Mouse (Mus musculus) midbrain, embryonic 12.5 days (tissue): Measurements from ENCODE around the gene Gpr61. TPM values are rescaled to one million over a fixed set of nuclear protein-coding genes. Genes with fewer than 3 reads are reported as not detected.

Experiments used
- ATAC-seq: fragments of 200-750 bp; cut with Nextera tagmentation; 2 replicates; pipeline ENCODE4 v1.8.0; 2017; ENCODE audit warnings: low read depth, moderate TSS enrichment, moderate library complexity; ENCODE audit not compliant: low FRiP score
- H3K27ac ChIP-seq: fragments of 300-500 bp; sonication (generic); replicated peaks from 2 replicates; pipeline ENCODE4 v1.5.1; 2016; ENCODE audit warnings: mild to moderate bottlenecking
- H3K27me3 ChIP-seq: fragments of 300-500 bp; sonication (generic); 2 replicates; pipeline ENCODE4 v1.6.1; 2016; ENCODE audit warnings: mild to moderate bottlenecking
- H3K36me3 ChIP-seq: fragments of 300-500 bp; sonication (generic); 2 replicates; pipeline ENCODE4 v1.6.1; 2016
- H3K4me1 ChIP-seq: fragments of 300-500 bp; sonication (generic); 2 replicates; pipeline ENCODE4 v1.6.1; 2016
- H3K4me2 ChIP-seq: fragments of 300-500 bp; sonication (generic); replicated peaks from 2 replicates; pipeline ENCODE4 v1.6.1; 2016; ENCODE audit warnings: mild to moderate bottlenecking, moderate library complexity
- H3K4me3 ChIP-seq: fragments of 300-500 bp; sonication (generic); 2 replicates; pipeline ENCODE4 v1.5.1; 2016; ENCODE audit warnings: mild to moderate bottlenecking
- H3K9ac ChIP-seq: fragments of 300-500 bp; sonication (generic); replicated peaks from 2 replicates; pipeline ENCODE4 v1.6.1; 2016; ENCODE audit warnings: mild to moderate bottlenecking, moderate library complexity
- H3K9me3 ChIP-seq: fragments of 300-500 bp; sonication (generic); 2 replicates; pipeline ENCODE4 v1.6.1; 2016; ENCODE audit warnings: mild to moderate bottlenecking
- whole genome bisulfite sequencing: fragments of 180-500 bp; shearing (Covaris S2); methylation state at CpG from one replicate; pipeline ENCODE4 v1.1.7; 2016; 5-methylcytosine and 5-hydroxymethylcytosine counted together
- polyA plus RNA-seq: library from polyadenylated mRNA; unstranded; fragments of >200 nt; fragmentation: Nextera tagmentation; extraction: Ambion mirVana; gene quantifications from 2 replicates; pipeline ENCODE4 v1.2.1, GENCODE M21; 2016

The Gpr61 gene
- polyA plus RNA-seq, 1 experiment from 2014 or later = 0.80 TPM

GRCm38 (mm10) chr3:108121101-108121500 lies 33.6 kb downstream of the Gpr61 start:
- no peak overlapping the region for H3K4me3 ChIP-seq
- H3K36me3 ChIP-seq = peaks cover 40% of the 10 kb centered on the region
- no peaks in the 10 kb centered on the region for H3K27me3 ChIP-seq
- no peak overlapping the region for H3K9ac ChIP-seq
- no peaks in the 10 kb centered on the region for H3K4me1 ChIP-seq
- H3K9me3 ChIP-seq = no peaks in the 10 kb centered on the region
- WGBS = 92% methylated on average over 3 of the region's 3 CpGs
- no peak overlapping the region for H3K4me2 ChIP-seq
- no peak overlapping the region for H3K27ac ChIP-seq
- no peak for ATAC-seq

DNA sequence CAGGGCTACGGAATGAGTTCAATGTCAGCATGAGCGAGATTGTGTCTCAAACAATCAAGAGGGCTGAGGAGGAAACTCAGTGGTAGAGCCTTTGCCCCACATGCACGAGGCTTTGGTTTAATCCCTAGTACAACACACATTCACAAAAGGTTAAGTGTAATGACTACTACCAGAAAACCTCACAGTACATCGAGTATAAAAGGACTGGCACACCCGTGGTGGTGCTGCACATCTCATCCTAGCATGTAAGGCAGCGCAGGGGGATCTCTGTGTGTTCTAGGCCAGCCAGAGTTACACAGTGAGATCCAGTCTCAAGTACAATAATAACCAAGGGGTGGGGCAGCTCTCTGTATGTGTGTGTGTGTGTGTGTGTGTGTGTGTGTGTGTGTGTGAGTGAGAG lies 37.2 kb downstream of the Gpr61 start:
- peaks cover 65% of the 10 kb centered on the region for H3K36me3 ChIP-seq
- H3K4me2 ChIP-seq = no peak overlapping the region
- no peaks in the 10 kb centered on the region for H3K4me1 ChIP-seq
- no peak for ATAC-seq
- H3K9ac ChIP-seq = no peak overlapping the region
- no peaks in the 10 kb centered on the region for H3K27me3 ChIP-seq
- no peaks in the 10 kb centered on the region for H3K9me3 ChIP-seq
- no peak overlapping the region for H3K27ac ChIP-seq
- WGBS = 93% methylated on average over 6 of the region's 6 CpGs
- no peak overlapping the region for H3K4me3 ChIP-seq

DNA sequence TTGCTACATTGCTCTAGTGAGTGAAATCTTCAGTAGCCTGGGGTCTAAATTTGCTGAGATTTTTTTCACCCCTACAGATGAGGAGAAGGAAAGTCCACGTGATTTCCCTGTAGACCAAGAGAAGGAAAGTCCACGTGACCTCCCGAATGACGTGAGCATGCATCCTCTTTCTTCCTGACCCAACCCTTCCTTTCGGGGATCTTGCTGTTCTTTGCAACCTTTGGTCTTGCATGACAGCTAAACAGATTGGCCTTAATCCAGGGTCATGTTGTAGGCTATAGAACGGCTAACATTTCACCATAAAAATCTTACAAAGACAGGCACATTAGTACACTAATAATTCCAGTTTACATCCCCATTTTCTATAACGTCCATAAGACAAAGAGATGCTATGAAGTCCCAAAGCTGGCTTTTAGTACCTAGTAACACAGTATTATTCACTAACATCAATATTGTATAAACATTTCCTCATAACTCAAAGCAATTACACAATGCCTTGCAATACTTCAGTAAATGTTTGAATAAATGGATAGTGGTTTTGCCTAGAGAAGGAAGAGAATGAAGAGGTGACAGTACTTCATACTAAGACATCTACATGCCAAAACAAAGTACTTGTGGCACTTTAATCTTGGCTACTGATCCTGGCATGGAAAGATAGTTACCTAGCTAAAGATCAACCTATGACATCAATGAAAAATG lies 40.9 kb downstream of the Gpr61 start:
- no peak overlapping the region for H3K4me3 ChIP-seq
- H3K9ac ChIP-seq = no peak overlapping the region
- H3K36me3 ChIP-seq = peaks cover 79% of the 10 kb centered on the region
- H3K27me3 ChIP-seq = no peaks in the 10 kb centered on the region
- no peak overlapping the region for H3K4me2 ChIP-seq
- 92% methylated on average over 7 of the region's 7 CpGs for WGBS
- H3K27ac ChIP-seq = no peak overlapping the region
- no peaks in the 10 kb centered on the region for H3K9me3 ChIP-seq
- no peaks in the 10 kb centered on the region for H3K4me1 ChIP-seq
- ATAC-seq = no peak

DNA sequence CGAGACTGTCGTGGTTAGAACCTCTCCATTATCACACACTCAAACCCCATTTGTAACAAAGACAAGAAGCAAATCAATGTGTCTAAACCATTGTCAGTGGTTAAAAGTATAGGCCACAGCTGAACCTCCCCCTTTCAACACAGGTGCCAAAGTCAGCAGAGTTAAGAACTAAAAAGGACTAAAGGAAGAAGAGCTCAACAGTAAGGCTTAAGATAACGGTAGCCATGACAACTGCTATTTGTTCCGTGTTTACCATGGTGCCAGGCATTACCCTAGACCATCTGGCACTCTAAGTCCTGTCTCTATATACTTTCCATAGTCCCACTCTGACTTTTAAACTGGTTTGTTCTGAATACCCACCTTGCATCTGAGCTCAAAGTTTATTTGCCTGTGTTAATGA lies 42.0 kb downstream of the Gpr61 start:
- Histone ChIP-seq H3K9me3 (no peaks in the 10 kb centered on the region), H3K4me3 (no peak overlapping the region), H3K4me1 (no peaks in the 10 kb centered on the region), H3K36me3 (peaks cover 80% of the 10 kb centered on the region), H3K27ac (no peak overlapping the region), H3K27me3 (no peaks in the 10 kb centered on the region), H3K9ac (no peak overlapping the region), H3K4me2 (no peak overlapping the region)
- no peak for ATAC-seq
- WGBS = 78% methylated on average over 4 of the region's 4 CpGs

- Histone ChIP-seq H3K9ac (no peak overlapping the region), H3K9me3 (no peaks in the 10 kb centered on the region), H3K4me2 (no peak overlapping the region), H3K36me3 (peaks cover 77% of the 10 kb centered on the region), H3K4me1 (no peaks in the 10 kb centered on the region), H3K27me3 (no peaks in the 10 kb centered on the region), H3K27ac (no peak overlapping the region), H3K4me3 (no peak overlapping the region)
- WGBS = 94% methylated on average over 7 of the region's 7 CpGs
- no peak for ATAC-seq
Observed at GRCm38 (mm10) chr3:108112246-108112645, 42.4 kb downstream of the Gpr61 start.

DNA sequence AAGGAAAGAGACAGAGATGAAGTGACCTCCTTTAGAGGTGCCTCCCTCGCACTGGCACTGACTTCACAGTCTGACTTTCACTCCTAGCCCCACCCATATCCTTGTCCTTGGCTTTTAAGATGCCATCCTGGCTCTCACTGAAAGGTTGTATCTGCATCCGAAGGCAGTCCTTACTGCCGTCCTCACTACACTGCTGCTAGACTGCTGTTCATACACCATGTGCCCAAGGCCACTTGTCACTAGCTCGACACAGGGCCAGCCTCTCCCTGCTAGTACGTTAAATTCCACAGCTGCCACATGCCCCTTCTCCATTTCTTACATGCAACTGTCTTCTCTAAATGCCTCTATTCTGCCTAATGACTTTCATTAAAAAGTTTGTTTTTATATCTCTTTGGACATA lies 43.4 kb downstream of the Gpr61 start:
- Histone ChIP-seq H3K36me3 (peaks cover 77% of the 10 kb centered on the region), H3K4me2 (no peak overlapping the region), H3K4me1 (no peaks in the 10 kb centered on the region), H3K27me3 (no peaks in the 10 kb centered on the region), H3K9me3 (no peaks in the 10 kb centered on the region), H3K9ac (no peak overlapping the region), H3K4me3 (no peak overlapping the region), H3K27ac (no peak overlapping the region)
- 89% methylated on average over 5 of the region's 5 CpGs for WGBS
- ATAC-seq = no peak

- H3K27me3 ChIP-seq = no peaks in the 10 kb centered on the region
- H3K4me3 ChIP-seq = no peak overlapping the region
- H3K4me2 ChIP-seq = no peak overlapping the region
- no peaks in the 10 kb centered on the region for H3K9me3 ChIP-seq
- no peak overlapping the region for H3K27ac ChIP-seq
- no peak for ATAC-seq
- H3K36me3 ChIP-seq = peaks cover 45% of the 10 kb centered on the region
- 85% methylated on average over 3 of the region's 3 CpGs for WGBS
- H3K9ac ChIP-seq = no peak overlapping the region
- H3K4me1 ChIP-seq = peaks cover 8% of the 10 kb centered on the region; the same call in 1 of the 2 replicates
Observed at GRCm38 (mm10) chr3:108105281-108105680, 49.4 kb downstream of the Gpr61 start.

DNA sequence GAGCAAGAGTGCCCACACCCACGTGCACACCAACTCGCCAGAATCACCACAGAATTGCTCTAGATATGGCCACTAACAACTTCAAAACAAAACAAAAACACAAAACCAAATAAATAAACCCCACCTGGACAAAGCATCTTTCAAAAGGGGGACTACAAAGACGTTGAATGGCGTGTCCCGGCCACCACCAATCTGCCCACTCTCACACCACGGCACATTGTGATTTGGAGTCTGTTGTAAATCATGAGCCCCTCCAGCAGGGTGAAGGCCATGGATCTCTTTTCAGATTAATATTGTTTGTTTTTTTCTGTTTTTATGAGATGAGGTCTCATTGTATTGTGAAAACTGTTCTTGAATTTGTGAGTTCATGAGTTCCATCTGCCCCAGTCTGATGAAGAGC lies 52.6 kb downstream of the Gpr61 start:
- Histone ChIP-seq H3K4me2 (no peak overlapping the region), H3K9ac (no peak overlapping the region), H3K27ac (no peak overlapping the region; the same call in 1 of the 2 replicates)

DNA sequence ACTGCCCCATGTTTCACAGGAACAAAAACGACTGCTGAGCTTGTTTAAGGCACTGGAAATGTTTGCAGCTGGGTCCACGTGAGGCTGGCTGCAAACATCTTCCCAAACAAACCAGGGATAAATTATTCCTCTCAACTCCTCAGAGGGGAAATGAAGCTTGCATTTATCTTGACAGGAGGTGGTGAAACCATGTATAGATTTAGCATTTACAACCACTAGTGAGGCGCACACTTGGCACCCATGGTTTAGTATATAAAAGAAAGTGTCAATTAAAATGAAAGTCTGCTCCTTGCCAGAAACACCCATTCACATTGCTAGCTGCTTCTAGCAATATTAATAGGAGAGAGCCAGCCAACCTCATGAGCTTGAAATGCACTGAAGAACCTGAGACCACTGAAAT lies 53.1 kb downstream of the Gpr61 start:
- no peak overlapping the region; the same call in 1 of the 2 replicates for H3K27ac ChIP-seq
- H3K9ac ChIP-seq = 0 out of 2 replicates have a peak overlapping the region, but pooled peaks have one; percentile 15
- H3K4me3 ChIP-seq = no peak overlapping the region
- no peak for ATAC-seq
- H3K27me3 ChIP-seq = no peaks in the 10 kb centered on the region
- H3K4me2 ChIP-seq = no peak overlapping the region
- WGBS = 57% methylated on average over 3 of the region's 3 CpGs
- H3K9me3 ChIP-seq = no peaks in the 10 kb centered on the region
- peaks cover 8% of the 10 kb centered on the region; the same call in 1 of the 2 replicates for H3K4me1 ChIP-seq
- H3K36me3 ChIP-seq = peaks cover 17% of the 10 kb centered on the region

More for the DNA sequence above, 52.6 kb downstream of the Gpr61 start:
- Histone ChIP-seq H3K4me1 (peaks cover 8% of the 10 kb centered on the region; the same call in 1 of the 2 replicates), H3K9me3 (no peaks in the 10 kb centered on the region), H3K27me3 (no peaks in the 10 kb centered on the region), H3K4me3 (no peak overlapping the region), H3K36me3 (peaks cover 18% of the 10 kb centered on the region)
- 88% methylated on average over 6 of the region's 6 CpGs for WGBS
- no peak for ATAC-seq

Other genes with a start within 250 kb of the Gpr61 start
- gene Gstm7, start 223.1 kb downstream of the Gpr61 start, polyA plus RNA-seq = 72.7 and 79.8 TPM in 2 replicates
- 10.0 and 12.2 TPM in 2 replicates for gene Gstm6, start 211.1 kb downstream of the Gpr61 start, polyA plus RNA-seq
- gene Gstm3, start 185.6 kb downstream of the Gpr61 start, polyA plus RNA-seq = not detected in 2 replicates
- 10.5 and 15.6 TPM in 2 replicates for gene Gstm2, start 168.4 kb downstream of the Gpr61 start, polyA plus RNA-seq
- 22.5 and 25.5 TPM in 2 replicates for gene Gstm1, start 136.9 kb downstream of the Gpr61 start, polyA plus RNA-seq
- 12.6 and 13.5 TPM in 2 replicates for gene Gstm4, start 110.0 kb downstream of the Gpr61 start, polyA plus RNA-seq
- 50.7 and 51.5 TPM in 2 replicates for gene Ampd2, start 68.2 kb downstream of the Gpr61 start, polyA plus RNA-seq
- 0.41 and 0.50 TPM in 2 replicates for gene Gnat2, start 62.1 kb downstream of the Gpr61 start, polyA plus RNA-seq
- gene Gnai3, start 8.7 kb downstream of the Gpr61 start, polyA plus RNA-seq = 189 and 199 TPM in 2 replicates
- 7.5 and 9.3 TPM in 2 replicates for gene Amigo1, start 31.5 kb upstream of the Gpr61 start, polyA plus RNA-seq
- gene Cyb561d1, start 46.3 kb upstream of the Gpr61 start, polyA plus RNA-seq = 5.6 TPM in 2 replicates
- gene Atxn7l2, start 56.1 kb upstream of the Gpr61 start, polyA plus RNA-seq = 28.9 and 29.8 TPM in 2 replicates
- gene Sypl2, start 71.8 kb upstream of the Gpr61 start, polyA plus RNA-seq = 1.3 and 2.0 TPM in 2 replicates
- 220 and 232 TPM in 2 replicates for gene Psma5, start 102.0 kb upstream of the Gpr61 start, polyA plus RNA-seq
- gene Sort1, start 129.2 kb upstream of the Gpr61 start, polyA plus RNA-seq = 31.2 and 38.5 TPM in 2 replicates
- not detected in 2 replicates for gene Mybphl, start 210.0 kb upstream of the Gpr61 start, polyA plus RNA-seq
- 60.6 and 61.9 TPM in 2 replicates for gene Psrc1, start 229.0 kb upstream of the Gpr61 start, polyA plus RNA-seq